Mouse (Mus musculus): ENCODE data around the gene Cdt1.

DNA sequence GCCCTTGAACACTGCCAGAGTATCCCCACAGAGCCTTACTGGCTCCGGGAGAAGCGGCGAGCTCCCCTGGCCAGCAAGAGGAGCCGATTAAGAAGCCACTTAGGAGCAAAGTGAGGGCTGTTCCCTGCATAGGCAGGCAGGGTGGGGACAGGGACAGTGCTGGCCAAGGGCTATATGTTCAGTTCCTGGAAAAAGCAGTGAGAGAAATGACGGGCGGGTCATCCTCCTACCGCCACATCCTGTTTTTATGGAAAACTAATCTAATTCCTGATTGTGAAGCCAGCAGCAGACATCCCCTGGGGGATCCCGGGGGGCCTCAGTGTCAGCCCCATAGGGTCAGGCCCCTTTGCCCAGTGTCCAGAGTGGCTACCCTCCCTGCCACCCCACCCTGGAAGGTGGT, 36.5 kb upstream of the Cdt1 start:
- no peak for TF ChIP-seq CTCF (IDR thresholded peaks at IDR 0.05; ENCODE audit: low read depth, low read length)
- no peak for TF ChIP-seq GATA1 (IDR thresholded peaks at IDR 0.05; ENCODE audit: borderline replicate concordance, low read length)
- no peak for TF ChIP-seq TAL1 (conservative IDR thresholded peaks at IDR 0.05; ENCODE audit: low read depth, low read length)
- no peak for TF ChIP-seq POLR2AphosphoS5 (IDR thresholded peaks at IDR 0.05; ENCODE audit: insufficient replicate concordance, low read depth, low read length)

Measured in G1E (cell line).